27 mouse cellular contexts compared by ENCODE assay signal in the genomic region with DNA sequence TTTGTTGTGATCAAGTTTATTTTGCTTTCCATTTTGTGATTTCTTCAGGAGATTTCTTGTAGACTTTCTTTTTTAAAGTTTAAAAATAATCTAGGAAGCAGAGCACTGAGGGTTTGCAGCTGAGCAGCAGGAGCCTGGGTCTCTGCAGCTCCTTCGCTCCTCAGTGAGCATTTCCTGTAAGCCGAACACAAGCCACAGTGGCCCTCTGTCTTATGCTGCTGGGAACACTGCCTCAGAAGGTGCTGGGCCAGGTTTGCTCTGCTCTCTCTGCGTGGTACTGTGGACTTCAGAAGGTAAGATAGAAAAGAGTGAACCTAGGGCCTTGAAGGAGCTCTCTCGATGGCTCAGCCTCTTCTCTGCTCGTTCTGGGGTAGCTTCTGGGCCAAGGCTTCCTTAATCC.
DNase-seq lines count a peak whose midpoint lies in the region; ATAC-seq lines count a peak whose summit lies in the region.
"Had no signal": no experiment of that assay in that cellular context is flagged by ENCODE, and none has a peak within 500 bp of the region (broad histone marks: within the 10 kb centered on the region; RNA-seq: fewer than 3 reads in every experiment).

No protein-coding gene starts in this region.

- no peak for ATAC-seq in embryonic facial prominence, embryonic 13.5 days (ENCODE audit: insufficient number of reproducible peaks, insufficient read depth, low FRiP score, low TSS enrichment, low read depth)
- ATAC-seq in frontal cortex, adult (ENCODE audit: low TSS enrichment), result peak; percentile 62; the same call in 1 of the 2 replicates
- no peak for ATAC-seq in limb, embryonic 15.5 days (ENCODE audit: insufficient number of reproducible peaks, low FRiP score, low TSS enrichment, low read depth)
- ATAC-seq in neural tube, embryonic 15.5 days (ENCODE audit: low FRiP score), result no peak
- ATAC-seq: activated CD4-positive, CD25-positive, alpha-beta regulatory T cell, adult 4 months; hindbrain, postnatal 0 days; inflammation-experienced regulatory T-cells, adult 6 months had no signal

- DNase-seq in embryonic facial prominence, embryonic 10.5 days (ENCODE audit: low spot score), result no peak
- no peak for DNase-seq in frontal cortex, adult 2 months (ENCODE audit: extremely low spot score in 1 of 2, low spot score in 1 of 2)
- no peak for DNase-seq in limb, embryonic 10.5 days (ENCODE audit: low spot score)
- DNase-seq in neural tube, embryonic 10.5 days (ENCODE audit: extremely low spot score, low spot score), result peak; percentile 9
- DNase-seq: adrenal gland, adult 8-10 months; adrenal gland, postnatal 25 days; cerebellum, adult 11-12 months; cerebellum, adult 8-10 months; cerebellum, postnatal 10 days; cerebellum, postnatal 36 days; embryo, embryonic 11 days; gastrocnemius, adult 2 months; gastrocnemius, postnatal 14 days; heart, adult 18-20 months; heart, postnatal 14 days; heart, postnatal 4 days had no signal

- H3K4me2 ChIP-seq in embryonic facial prominence, embryonic 13.5 days, result no peak overlapping the region
- no peak overlapping the region for H3K4me2 ChIP-seq in limb, embryonic 15.5 days
- no peak overlapping the region for H3K4me2 ChIP-seq in neural tube, embryonic 15.5 days
- H3K4me2 ChIP-seq: embryonic facial prominence, embryonic 15.5 days; forebrain, embryonic 12.5 days; heart, embryonic 13.5 days; hindbrain, embryonic 14.5 days had no signal

- no peaks in the 10 kb centered on the region for H3K36me3 ChIP-seq in embryonic facial prominence, embryonic 13.5 days
- no peaks in the 10 kb centered on the region for H3K36me3 ChIP-seq in embryonic facial prominence, embryonic 10.5 days (replicated peaks)
- H3K36me3 ChIP-seq in limb, embryonic 15.5 days, result no peaks in the 10 kb centered on the region
- no peaks in the 10 kb centered on the region for H3K36me3 ChIP-seq in limb, embryonic 10.5 days
- no peaks in the 10 kb centered on the region for H3K36me3 ChIP-seq in neural tube, embryonic 15.5 days
- H3K36me3 ChIP-seq: embryonic facial prominence, embryonic 15.5 days; forebrain, embryonic 12.5 days; heart, embryonic 13.5 days had no signal

- peaks cover 27% of the 10 kb centered on the region for H3K4me1 ChIP-seq in embryonic facial prominence, embryonic 13.5 days
- peaks cover 6% of the 10 kb centered on the region; the same call in 1 of the 2 replicates for H3K4me1 ChIP-seq in embryonic facial prominence, embryonic 10.5 days
- H3K4me1 ChIP-seq in limb, embryonic 15.5 days, result peaks cover 10% of the 10 kb centered on the region; the same call in 1 of the 2 replicates
- peaks cover 14% of the 10 kb centered on the region; the same call in 1 of the 2 replicates for H3K4me1 ChIP-seq in limb, embryonic 10.5 days
- H3K4me1 ChIP-seq in neural tube, embryonic 15.5 days, result 0 out of 2 replicates have a peak, but pooled peaks cover 3% of the 10 kb centered on the region

- no peak overlapping the region for H3K4me3 ChIP-seq in embryonic facial prominence, embryonic 13.5 days
- no peak overlapping the region for H3K4me3 ChIP-seq in embryonic facial prominence, embryonic 10.5 days
- no peak overlapping the region for H3K4me3 ChIP-seq in limb, embryonic 15.5 days
- no peak overlapping the region for H3K4me3 ChIP-seq in limb, embryonic 10.5 days
- no peak overlapping the region for H3K4me3 ChIP-seq in neural tube, embryonic 15.5 days (replicated peaks)
- H3K4me3 ChIP-seq: embryonic facial prominence, embryonic 15.5 days; forebrain, embryonic 12.5 days; gastrocnemius, adult 2 months; heart, embryonic 13.5 days had no signal

- WGBS in embryonic facial prominence, embryonic 13.5 days, result 59% methylated on average over 5 of the region's 5 CpGs
- 64% methylated on average over 5 of the region's 5 CpGs for WGBS in embryonic facial prominence, embryonic 10.5 days
- 56% methylated on average over 5 of the region's 5 CpGs for WGBS in limb, embryonic 15.5 days
- WGBS in limb, embryonic 10.5 days, result 81% methylated on average over 5 of the region's 5 CpGs
- 74% methylated on average over 5 of the region's 5 CpGs for WGBS in neural tube, embryonic 15.5 days

- H3K9ac ChIP-seq in embryonic facial prominence, embryonic 13.5 days, result no peak overlapping the region
- H3K9ac ChIP-seq in limb, embryonic 15.5 days, result no peak overlapping the region
- H3K9ac ChIP-seq in neural tube, embryonic 15.5 days (replicated peaks), result no peak overlapping the region
- H3K9ac ChIP-seq: embryonic facial prominence, embryonic 15.5 days; forebrain, embryonic 12.5 days; heart, embryonic 13.5 days; hindbrain, embryonic 14.5 days had no signal

- 0 out of 2 replicates have a peak overlapping the region, but pooled peaks have one; percentile 33 for H3K27ac ChIP-seq in embryonic facial prominence, embryonic 13.5 days
- H3K27ac ChIP-seq in embryonic facial prominence, embryonic 10.5 days (replicated peaks), result no peak overlapping the region
- H3K27ac ChIP-seq in limb, embryonic 15.5 days, result 0 out of 2 replicates have a peak overlapping the region, but pooled peaks have one; percentile 43
- no peak overlapping the region for H3K27ac ChIP-seq in limb, embryonic 10.5 days
- no peak overlapping the region for H3K27ac ChIP-seq in neural tube, embryonic 15.5 days (replicated peaks)
- H3K27ac ChIP-seq: embryonic facial prominence, embryonic 15.5 days; forebrain, embryonic 12.5 days; gastrocnemius, adult 2 months; heart, embryonic 13.5 days; hindbrain, embryonic 14.5 days; hindbrain, postnatal 0 days had no signal

- H3K9me3 ChIP-seq in embryonic facial prominence, embryonic 13.5 days, result no peaks in the 10 kb centered on the region
- H3K9me3 ChIP-seq in embryonic facial prominence, embryonic 10.5 days, result no peaks in the 10 kb centered on the region
- no peaks in the 10 kb centered on the region for H3K9me3 ChIP-seq in limb, embryonic 15.5 days
- H3K9me3 ChIP-seq in limb, embryonic 10.5 days (replicated peaks), result no peaks in the 10 kb centered on the region
- no peaks in the 10 kb centered on the region for H3K9me3 ChIP-seq in neural tube, embryonic 15.5 days (replicated peaks)
- H3K9me3 ChIP-seq: embryonic facial prominence, embryonic 15.5 days; forebrain, embryonic 12.5 days; heart, embryonic 13.5 days had no signal

- H3K27me3 ChIP-seq in embryonic facial prominence, embryonic 13.5 days, result no peaks in the 10 kb centered on the region
- no peaks in the 10 kb centered on the region for H3K27me3 ChIP-seq in embryonic facial prominence, embryonic 10.5 days (replicated peaks; ENCODE audit: low read depth, poor library complexity, severe bottlenecking)
- H3K27me3 ChIP-seq in limb, embryonic 15.5 days, result no peaks in the 10 kb centered on the region
- H3K27me3 ChIP-seq in limb, embryonic 10.5 days (ENCODE audit: low read depth, poor library complexity, severe bottlenecking), result no peaks in the 10 kb centered on the region
- no peaks in the 10 kb centered on the region for H3K27me3 ChIP-seq in neural tube, embryonic 15.5 days (replicated peaks)
- H3K27me3 ChIP-seq: embryonic facial prominence, embryonic 15.5 days; forebrain, embryonic 12.5 days; heart, embryonic 13.5 days had no signal

Comparison
In these comparisons a context has a peak if more than half of its experiments do, and no peak if none do; other contexts are left out.
1. H3K27ac ChIP-seq: peak in embryonic facial prominence, embryonic 13.5 days (single experiment) and limb, embryonic 15.5 days (single experiment); none in embryonic facial prominence, embryonic 10.5 days (single experiment), limb, embryonic 10.5 days (single experiment) and neural tube, embryonic 15.5 days (single experiment).